Comparison of ENCODE assay signal across 22 mouse cellular contexts in the genomic region with DNA sequence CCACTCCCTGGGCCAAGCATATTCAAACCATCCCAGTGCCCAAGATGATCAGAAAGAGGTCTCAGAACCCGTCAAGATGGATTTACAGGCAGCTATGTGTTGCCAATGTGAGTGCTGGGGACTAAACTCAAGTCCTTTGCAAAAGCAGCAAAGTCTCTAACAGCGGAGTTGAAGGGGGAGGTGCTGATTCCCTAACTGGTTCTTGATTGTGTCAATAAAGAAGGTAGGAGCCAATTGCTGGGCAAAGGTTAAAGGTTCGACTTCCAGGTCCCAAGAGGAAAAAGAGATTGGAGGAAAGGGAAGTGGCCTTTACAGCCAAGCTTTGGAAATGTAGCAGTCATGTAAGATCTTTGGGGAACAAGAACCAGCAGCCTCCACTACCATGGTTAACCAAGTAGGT. TPM values are rescaled to one million over a fixed set of nuclear protein-coding genes. Genes with fewer than 3 reads are reported as not detected.
DNase-seq lines count a peak whose midpoint lies in the region; ATAC-seq and TF ChIP-seq lines count a peak whose summit lies in the region.
"Had no signal": no experiment of that assay in that cellular context is flagged by ENCODE, and none has a peak within 500 bp of the region (broad histone marks: within the 10 kb centered on the region; RNA-seq: fewer than 3 reads in every experiment).

No protein-coding gene starts in this region.

- H3K4me1 ChIP-seq in heart, embryonic 10.5 days: no peaks in the 10 kb centered on the region
- no peaks in the 10 kb centered on the region for H3K4me1 ChIP-seq in intestine, postnatal 0 days (replicated peaks; ENCODE audit: control insufficient read depth, insufficient read depth, low read length)
- H3K4me1 ChIP-seq in liver, postnatal 0 days (ENCODE audit: insufficient read depth): peaks cover 6% of the 10 kb centered on the region; the same call in 1 of the 2 replicates
- H3K4me1 ChIP-seq: lung, embryonic 15.5 days; midbrain, embryonic 15.5 days had no signal

- TF ChIP-seq CTCF in intestine, postnatal 0 days (IDR thresholded peaks at IDR 0.05; ENCODE audit: low read depth): no peak
- TF ChIP-seq CTCF in liver, postnatal 0 days (IDR thresholded peaks at IDR 0.05; ENCODE audit: low read depth): no peak

- H3K4me3 ChIP-seq in heart, embryonic 10.5 days: no peak overlapping the region
- H3K4me3 ChIP-seq in intestine, postnatal 0 days (ENCODE audit: low read depth, low read length): no peak overlapping the region
- H3K4me3 ChIP-seq in liver, postnatal 0 days (ENCODE audit: low read depth, low read length): no peak overlapping the region
- H3K4me3 ChIP-seq: heart, embryonic 12.5 days; hindbrain, embryonic 10.5 days; lung, embryonic 15.5 days; midbrain, embryonic 15.5 days had no signal

- no peaks in the 10 kb centered on the region for H3K27me3 ChIP-seq in heart, embryonic 10.5 days (ENCODE audit: insufficient read depth, poor library complexity, severe bottlenecking)
- H3K27me3 ChIP-seq in intestine, postnatal 0 days (replicated peaks; ENCODE audit: control insufficient read depth, insufficient read depth, low read length): no peaks in the 10 kb centered on the region
- no peaks in the 10 kb centered on the region for H3K27me3 ChIP-seq in liver, postnatal 0 days (ENCODE audit: insufficient read depth, low read length)
- H3K27me3 ChIP-seq: heart, embryonic 12.5 days; lung, embryonic 15.5 days; midbrain, embryonic 15.5 days had no signal

- peak; percentile 85 for DNase-seq in heart, adult 11 months
- DNase-seq in heart, embryonic 10.5 days (ENCODE audit: low spot score): no peak
- DNase-seq in ZHBTc4 (ENCODE audit: low read depth, low spot score) (peak; percentile 14), adipocyte (ENCODE audit: low spot score) (no peak)
- no peak for DNase-seq in liver, postnatal 0 days
- no peak for DNase-seq in left cerebral cortex, adult 18-20 months (ENCODE audit: low spot score in 2 of 2)
- DNase-seq: cerebellum, adult 2 months; cerebellum, postnatal 36 days; heart, postnatal 10 days; kidney, adult 11 months; kidney, postnatal 10 days; lung, postnatal 4 days; thymus, adult 18-20 months; thymus, postnatal 36 days had no signal

- peak; percentile 55 for ATAC-seq in intestine, postnatal 0 days
- peak; percentile 72 for ATAC-seq in liver, postnatal 0 days
- no peak for ATAC-seq in monocyte, adult 5-6 weeks (replicated peaks; ENCODE audit: insufficient number of reproducible peaks, low FRiP score, low TSS enrichment, poor library complexity, severe bottlenecking)
- ATAC-seq: forebrain, embryonic 14.5 days; hindbrain, embryonic 16.5 days; midbrain, embryonic 15.5 days had no signal

- H3K27ac ChIP-seq in heart, embryonic 10.5 days: no peak overlapping the region
- H3K27ac ChIP-seq in intestine, postnatal 0 days (ENCODE audit: low read depth, low read length): peak overlapping the region; percentile 70
- H3K27ac ChIP-seq in liver, postnatal 0 days (ENCODE audit: low read depth): peak overlapping the region; percentile 66
- H3K27ac ChIP-seq: hindbrain, embryonic 10.5 days; lung, embryonic 15.5 days; midbrain, embryonic 15.5 days had no signal

- 65% methylated on average over 3 of the region's 3 CpGs for WGBS in heart, embryonic 10.5 days
- WGBS in intestine, postnatal 0 days: 36% methylated on average over 3 of the region's 3 CpGs
- WGBS in liver, postnatal 0 days (ENCODE audit: insufficient replicate concordance): 57% methylated on average over 3 of the region's 3 CpGs

- H3K4me2 ChIP-seq in intestine, postnatal 0 days (replicated peaks; ENCODE audit: low read depth): peak overlapping the region; percentile 30; the same call in 1 of the 2 replicates
- H3K4me2 ChIP-seq in liver, postnatal 0 days (ENCODE audit: low read depth, low read length): peak overlapping the region; percentile 27; the same call in 1 of the 2 replicates
- H3K4me2 ChIP-seq: heart, embryonic 12.5 days; lung, embryonic 15.5 days; midbrain, embryonic 15.5 days had no signal

- TF ChIP-seq EP300 in liver, postnatal 0 days (IDR thresholded peaks at IDR 0.05; ENCODE audit: low read depth): no peak

- no peak overlapping the region for H3K9ac ChIP-seq in intestine, postnatal 0 days (ENCODE audit: low read depth, low read length)
- no peak overlapping the region for H3K9ac ChIP-seq in liver, postnatal 0 days (replicated peaks)
- H3K9ac ChIP-seq: heart, embryonic 12.5 days; lung, embryonic 15.5 days; midbrain, embryonic 15.5 days had no signal

- H3K9me3 ChIP-seq in heart, embryonic 10.5 days: no peaks in the 10 kb centered on the region
- no peaks in the 10 kb centered on the region for H3K9me3 ChIP-seq in intestine, postnatal 0 days (ENCODE audit: control insufficient read depth)
- no peaks in the 10 kb centered on the region for H3K9me3 ChIP-seq in liver, postnatal 0 days (ENCODE audit: low read length)
- H3K9me3 ChIP-seq: heart, embryonic 12.5 days; hindbrain, embryonic 10.5 days; lung, embryonic 15.5 days; midbrain, embryonic 15.5 days had no signal

- H3K36me3 ChIP-seq in heart, embryonic 10.5 days: peaks cover 24% of the 10 kb centered on the region
- H3K36me3 ChIP-seq in intestine, postnatal 0 days (ENCODE audit: control insufficient read depth, insufficient read depth): peaks cover 3% of the 10 kb centered on the region; the same call in 1 of the 2 replicates
- H3K36me3 ChIP-seq in liver, postnatal 0 days (replicated peaks; ENCODE audit: insufficient read depth, low read length): no peaks in the 10 kb centered on the region; the same call in 1 of the 2 replicates
- H3K36me3 ChIP-seq: midbrain, embryonic 15.5 days had no signal

RNA-seq across cellular contexts. Expression of a gene that starts 12.6 kb away (rescaled TPM):
- polyA plus RNA-seq in heart, embryonic 10.5 days (2016; fragmentation: Nextera tagmentation; extraction: Ambion mirVana): 10.9 and 11.9 TPM in 2 replicates
- polyA plus RNA-seq in intestine, postnatal 0 days (2015; fragmentation: Nextera tagmentation; extraction: Ambion mirVana): 8.0 and 9.2 TPM in 2 replicates
- polyA plus RNA-seq in liver, postnatal 0 days (2015; fragmentation: Nextera tagmentation; extraction: Ambion mirVana): 3.7 and 4.0 TPM in 2 replicates
- 10 to 100 TPM; 70.5 to 79.6 TPM for total RNA-seq in left cerebral cortex, adult 18-20 months (2021)
- 102 to 131 TPM (median 105 TPM) in 3 replicates for total RNA-seq in monocyte, adult 5-6 weeks (2017)

RNA-seq across cellular contexts. Expression of a gene that starts 27.1 kb away (rescaled TPM):
- polyA plus RNA-seq in heart, embryonic 10.5 days (2016; fragmentation: Nextera tagmentation; extraction: Ambion mirVana): 41.4 and 41.6 TPM in 2 replicates
- 37.3 and 44.1 TPM in 2 replicates for polyA plus RNA-seq in intestine, postnatal 0 days (2015; fragmentation: Nextera tagmentation; extraction: Ambion mirVana)
- 11.5 and 12.3 TPM in 2 replicates for polyA plus RNA-seq in liver, postnatal 0 days (2015; fragmentation: Nextera tagmentation; extraction: Ambion mirVana)
- total RNA-seq in left cerebral cortex, adult 18-20 months (2021): 10 to 100 TPM; 84.3 to 88.0 TPM
- total RNA-seq in monocyte, adult 5-6 weeks (2017): 68.6 to 93.7 TPM (median 85.6 TPM) in 3 replicates

Comparison
In these comparisons a context has a peak if more than half of its experiments do, and no peak if none do; other contexts are left out.
1. DNase-seq: peak in heart, adult 11 months (single experiment) and ZHBTc4 (single experiment); none in heart, embryonic 10.5 days (single experiment), liver, postnatal 0 days (single experiment), left cerebral cortex, adult 18-20 months (0 of 2) and adipocyte (single experiment).